Mouse (Mus musculus) mouse embryonic stem cell (cell line): ENCODE measurements around the gene Dcaf8.

Experiments used
- in situ Hi-C, 2 experiments: fragments of 300-500 bp; cut with MboI; formaldehyde crosslinking; loops; 1 replicate in 1 of 2; 3 replicates in 1 of 2; pipeline ENCODE4 v1.14.3; 2019 to 2020; ENCODE audit warnings: low sequenced_read_pairs in 2 of 2, low pct_unique_long_range_greater_than_20kb in 1 of 2, mixed read lengths in 1 of 2; ENCODE audit not compliant: unreplicated experiment in 1 of 2

The Dcaf8 gene

GRCm38 (mm10) chr1:172147835-172148278 is at the start of gene Dcaf8:
Gene Dcaf8 (plus strand): TSS chr1:172148084.
- in situ Hi-C loops: loop anchor here in 1 of 2 experiments (10.0 kb wide), 1 partner anchor 157 kb away; no protein-coding TSS in a partner anchor

GRCm38 (mm10) chr1:172099325-172100033 is 48.4 kb upstream of the Dcaf8 start:
- in situ Hi-C loops: no loop called here

GRCm38 (mm10) chr1:172103619-172104018 is 44.3 kb upstream of the Dcaf8 start:
- in situ Hi-C loops: no loop called here

- in situ Hi-C loops: no loop called here
Measured at GRCm38 (mm10) chr1:172105101-172105500, 42.8 kb upstream of the Dcaf8 start.

GRCm38 (mm10) chr1:172107777-172108477 is 40.0 kb upstream of the Dcaf8 start:
- in situ Hi-C loops: no loop called here

GRCm38 (mm10) chr1:172116948-172117347 is 30.9 kb upstream of the Dcaf8 start:
- in situ Hi-C loops: no loop called here

GRCm38 (mm10) chr1:172119100-172119499 is 28.8 kb upstream of the Dcaf8 start:
- in situ Hi-C loops: no loop called here

- in situ Hi-C loops: no loop called here
Measured at GRCm38 (mm10) chr1:172119720-172120119, 28.2 kb upstream of the Dcaf8 start.

GRCm38 (mm10) chr1:172122671-172123070 is 25.2 kb upstream of the Dcaf8 start:
- in situ Hi-C loops: no loop called here

GRCm38 (mm10) chr1:172124572-172124971 is 23.3 kb upstream of the Dcaf8 start:
- in situ Hi-C loops: no loop called here

GRCm38 (mm10) chr1:172126376-172127347 is 21.2 kb upstream of the Dcaf8 start, which contains the start of gene Pex19:
Gene Pex19 (plus strand): TSS chr1:172126755.
- in situ Hi-C loops: no loop called here

GRCm38 (mm10) chr1:172127487-172127886 is 20.4 kb upstream of the Dcaf8 start:
- in situ Hi-C loops: no loop called here

- in situ Hi-C loops: no loop called here
Measured at GRCm38 (mm10) chr1:172128563-172128962, 19.3 kb upstream of the Dcaf8 start.

GRCm38 (mm10) chr1:172129108-172129507 is 18.8 kb upstream of the Dcaf8 start:
- in situ Hi-C loops: no loop called here

- in situ Hi-C loops: no loop called here
Measured at GRCm38 (mm10) chr1:172129780-172130179, 18.1 kb upstream of the Dcaf8 start.

- in situ Hi-C loops: no loop called here
Measured at GRCm38 (mm10) chr1:172132319-172132718, 15.6 kb upstream of the Dcaf8 start.

GRCm38 (mm10) chr1:172133535-172133934 is 14.3 kb upstream of the Dcaf8 start:
- in situ Hi-C loops: no loop called here

- in situ Hi-C loops: no loop called here
Measured at GRCm38 (mm10) chr1:172134072-172134471, 13.8 kb upstream of the Dcaf8 start.

- in situ Hi-C loops: loop anchor here in 1 of 2 experiments (10.0 kb wide), 1 partner anchor 165 kb away; no protein-coding TSS in a partner anchor
Measured at GRCm38 (mm10) chr1:172140160-172140559, 7.7 kb upstream of the Dcaf8 start.
